Mouse (Mus musculus) adipocyte (in vitro differentiated cells): Measurements from ENCODE around the gene Slc30a2.

Experiments
- DNase-seq: peaks from one replicate; pipeline ENCODE4 v3.0.0-alpha.2; 2016; ENCODE audit warnings: low spot score

The Slc30a2 gene

DNA sequence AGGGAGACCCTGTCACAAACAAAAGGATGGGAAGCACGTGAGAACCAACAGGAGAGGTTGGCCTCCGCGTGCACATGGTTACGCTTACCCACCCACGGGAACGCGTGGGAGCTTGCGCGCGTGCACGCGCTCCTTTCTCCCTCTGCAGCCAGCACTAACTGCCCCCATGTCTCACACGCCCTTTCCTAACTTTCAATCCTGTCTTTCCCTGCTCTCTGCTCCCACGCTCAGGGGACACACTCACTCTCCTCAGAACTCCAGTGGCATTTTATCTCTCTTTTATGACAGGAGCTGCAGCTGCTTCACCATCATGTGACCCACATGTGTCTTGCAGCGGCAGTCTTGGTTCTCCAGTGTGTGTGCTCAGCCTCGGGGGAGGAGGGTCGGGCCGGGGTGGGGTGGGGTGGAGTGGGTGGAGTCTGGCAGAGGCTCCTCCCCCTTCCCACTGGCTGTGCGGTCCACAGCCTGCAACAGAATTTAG is 58.2 kb downstream of the Slc30a2 start:
- DNase-seq = no peak

DNA sequence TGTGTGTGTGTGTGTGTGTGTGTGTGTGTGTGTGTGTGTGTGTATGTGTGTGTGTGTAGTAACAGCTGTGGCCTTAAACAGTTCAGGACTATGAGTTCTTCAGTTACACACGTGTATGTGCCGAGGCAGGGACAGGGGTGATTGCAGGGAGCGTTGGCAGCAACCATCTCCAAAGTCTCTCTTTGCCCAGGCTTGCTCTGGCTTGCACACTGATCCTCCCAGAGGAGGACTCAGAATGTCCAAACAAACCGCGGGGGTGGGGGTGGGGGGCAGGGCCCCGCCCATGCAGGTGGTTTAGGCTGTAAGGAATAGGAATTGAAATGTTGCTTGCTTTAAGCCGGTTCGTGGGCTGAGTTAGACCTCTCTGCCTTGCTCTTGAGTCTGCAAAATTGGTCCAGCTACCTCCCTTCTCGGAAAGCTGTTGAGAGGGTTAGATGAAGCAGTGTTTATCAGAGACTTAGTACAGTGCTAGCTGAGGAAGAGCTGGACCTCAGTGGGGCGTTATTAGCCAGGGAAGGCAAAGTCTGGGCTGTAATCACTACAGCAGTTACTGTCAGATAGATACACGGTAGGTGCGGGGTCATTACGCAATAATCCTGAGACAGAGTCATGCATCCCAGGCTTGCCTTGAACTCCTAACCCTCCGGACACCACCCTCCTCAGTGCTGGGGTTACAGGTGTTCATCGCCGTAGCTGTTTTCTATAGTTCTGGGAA is 59.0 kb downstream of the Slc30a2 start:
- DNase-seq = no peak

- peak; percentile 31 for DNase-seq
Measured at GRCm38 (mm10) chr4:134402571-134403262, 59.7 kb downstream of the Slc30a2 start.

GRCm38 (mm10) chr4:134403721-134404120 is 60.7 kb downstream of the Slc30a2 start:
- no peak for DNase-seq
